ENCODE assay signal across 13 mouse cellular contexts in the genomic region with DNA sequence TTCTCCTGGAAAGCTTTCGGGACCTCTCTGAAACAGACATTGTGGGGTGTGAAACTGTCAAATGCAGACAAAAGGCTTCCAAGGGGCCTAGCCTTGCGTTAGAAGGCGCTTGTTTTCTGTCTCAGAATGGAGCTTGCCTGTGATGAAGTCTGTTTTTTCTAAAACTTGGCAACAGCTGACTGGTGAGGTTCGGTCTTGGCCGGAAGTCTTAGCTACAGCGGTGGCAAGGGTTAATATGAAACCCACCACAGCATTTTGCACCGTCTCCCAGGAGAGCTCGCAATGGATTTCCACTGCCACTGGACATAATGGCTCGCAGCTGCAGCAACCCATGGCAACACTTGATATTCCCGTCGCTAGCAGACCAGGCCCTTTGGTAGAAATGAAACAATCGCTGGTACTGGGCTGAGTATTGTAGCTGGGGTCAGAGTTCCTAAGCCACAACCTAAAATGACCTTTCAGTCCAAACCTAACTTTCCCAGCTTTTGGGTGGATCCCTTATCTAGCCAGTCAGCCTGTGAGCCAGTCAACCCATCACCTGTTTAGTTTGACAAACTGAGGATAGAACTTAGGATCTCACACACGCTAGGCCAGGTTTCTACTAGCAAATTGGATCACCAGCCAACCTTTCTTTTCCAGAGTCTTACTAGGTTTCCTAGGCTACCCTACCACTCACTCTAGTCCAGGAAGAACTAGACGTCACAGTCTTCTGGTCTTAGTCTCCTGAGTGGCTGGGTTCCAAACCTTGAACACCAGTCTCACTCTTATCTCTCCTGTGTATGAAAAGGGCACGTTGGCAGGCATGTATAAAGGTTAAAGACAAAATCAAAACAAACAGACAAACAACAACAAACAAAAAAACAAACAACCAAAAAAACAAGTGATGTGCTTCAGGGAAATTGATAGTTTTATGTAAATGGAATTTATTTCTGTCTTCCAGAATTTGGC.
DNase-seq lines count a peak whose midpoint lies in the region; ATAC-seq and TF ChIP-seq lines count a peak whose summit lies in the region.
"Had no signal": no experiment of that assay in that cellular context is flagged by ENCODE, and none has a peak within 500 bp of the region (broad histone marks: within the 10 kb centered on the region; RNA-seq: fewer than 3 reads in every experiment).

No protein-coding gene starts in this region.

- H3K4me3 ChIP-seq in forebrain, postnatal 0 days (ENCODE audit: low read depth, low read length), result no peak overlapping the region
- H3K4me3 ChIP-seq: neural tube, embryonic 13.5 days had no signal

- intact Hi-C loops in heart, postnatal 10 days (cut with DNase I), result loop anchor here (10.0 kb wide), 1 partner anchor 556 kb away; no protein-coding TSS in a partner anchor

- no peak for TF ChIP-seq CTCF in forebrain, postnatal 0 days (IDR thresholded peaks at IDR 0.05; ENCODE audit: low read depth)

- no peaks in the 10 kb centered on the region for H3K9me3 ChIP-seq in forebrain, postnatal 0 days (ENCODE audit: low read length)
- H3K9me3 ChIP-seq: neural tube, embryonic 13.5 days had no signal

- no peak overlapping the region for H3K4me2 ChIP-seq in forebrain, postnatal 0 days (ENCODE audit: low read depth)
- H3K4me2 ChIP-seq: neural tube, embryonic 13.5 days had no signal

- no peaks in the 10 kb centered on the region for H3K27me3 ChIP-seq in forebrain, postnatal 0 days (ENCODE audit: insufficient read depth, low read length)
- H3K27me3 ChIP-seq: neural tube, embryonic 13.5 days had no signal

- peak; percentile 66 for DNase-seq in embryo, embryonic 10 days (ENCODE audit: low spot score)
- DNase-seq in embryo, embryonic 9.5 days (ENCODE audit: extremely low spot score), result peak; percentile 28
- peak; percentile 38 for DNase-seq in forebrain, postnatal 0 days
- no peak for DNase-seq in thymus, adult 18-20 months
- DNase-seq in heart, postnatal 10 days, result no peak
- no peak for DNase-seq in gastrocnemius, postnatal 25 days
- DNase-seq: cerebellum, adult 8-10 months; heart, adult 11 months; kidney, adult 9 months; lung, adult 2 months; thymus, postnatal 4 days had no signal

- ATAC-seq in forebrain, postnatal 0 days, result peak; percentile 51; the same call in 1 of the 2 replicates
- ATAC-seq in megakaryocyte, adult 5-6 weeks (ENCODE audit: poor library complexity, severe bottlenecking), result 0 out of 2 replicates have a peak, but pooled peaks have one; percentile 16

- 19% methylated on average over 15 of the region's 15 CpGs for WGBS in forebrain, postnatal 0 days

- no peak overlapping the region for H3K9ac ChIP-seq in forebrain, postnatal 0 days
- H3K9ac ChIP-seq: neural tube, embryonic 13.5 days had no signal

- no peak overlapping the region for H3K27ac ChIP-seq in forebrain, postnatal 0 days (ENCODE audit: low read depth, low read length)
- H3K27ac ChIP-seq: neural tube, embryonic 13.5 days had no signal

- H3K36me3 ChIP-seq in forebrain, postnatal 0 days (ENCODE audit: insufficient read depth), result no peaks in the 10 kb centered on the region
- H3K36me3 ChIP-seq: neural tube, embryonic 13.5 days had no signal

- H3K4me1 ChIP-seq in forebrain, postnatal 0 days (ENCODE audit: insufficient read depth), result no peaks in the 10 kb centered on the region

Comparison
In these comparisons a context has a peak if more than half of its experiments do, and no peak if none do; other contexts are left out.
1. DNase-seq: peak in embryo, embryonic 10 days (single experiment), embryo, embryonic 9.5 days (single experiment) and forebrain, postnatal 0 days (single experiment); none in thymus, adult 18-20 months (0 of 2), heart, postnatal 10 days (0 of 2) and gastrocnemius, postnatal 25 days (single experiment).